Mouse (Mus musculus): ENCODE data around the gene Gatc.

GRCm38 (mm10) chr5:115300792-115301614 lies 40.0 kb downstream of the Gatc start, which contains the start of gene Dynll1:
- TF ChIP-seq CTCF (IDR thresholded peaks at IDR 0.05; ENCODE audit: low read depth), result peak; percentile 20; the same call in 1 of the 2 replicates
- TF ChIP-seq EP300 (IDR thresholded peaks at IDR 0.05; ENCODE audit: low read depth), result peak; percentile 69
